Mouse (Mus musculus) megakaryocyte, embryonic 14.5 days (primary cell): ENCODE data around the gene Efhd2.

Source experiments
- FLI1 ChIP-seq: IDR thresholded peaks from 2 replicates; pipeline ENCODE4 v1.6.1; 2012; ENCODE audit warnings: low read length, inconsistent platforms, mixed read lengths
- GATA1 ChIP-seq: IDR thresholded peaks from 3 replicates; pipeline ENCODE4 v1.6.1; 2012; ENCODE audit warnings: mixed read lengths, low read length, inconsistent platforms, borderline replicate concordance

- TF ChIP-seq GATA1 (no peak), FLI1 (no peak)
These were observed 43.4 kb downstream of the Efhd2 start for GRCm38 (mm10) chr4:141831361-141831760.
